Mouse (Mus musculus): Measurements from ENCODE around the gene Ostm1.

Ostm1 gene

GRCm38 (mm10) chr10:42583157-42583872, at the start of gene Ostm1, which contains the start of gene Nr2e1:
Gene Ostm1 (plus strand): TSS chr10:42583822.
Gene Nr2e1 (minus strand): TSS chr10:42583632.
- DNase-seq, result no peak

GRCm38 (mm10) chr10:42533836-42534453, 49.7 kb upstream of the Ostm1 start:
- no peak for DNase-seq

GRCm38 (mm10) chr10:42537571-42538316, 45.9 kb upstream of the Ostm1 start:
- DNase-seq, result no peak

GRCm38 (mm10) chr10:42545707-42546503, 37.7 kb upstream of the Ostm1 start:
- no peak for DNase-seq

- DNase-seq, result no peak
Observed at GRCm38 (mm10) chr10:42546507-42546906, 37.1 kb upstream of the Ostm1 start.

GRCm38 (mm10) chr10:42559581-42560200, 23.9 kb upstream of the Ostm1 start:
- DNase-seq, result no peak

- DNase-seq, result no peak
Observed at GRCm38 (mm10) chr10:42562272-42562671, 21.4 kb upstream of the Ostm1 start.

- no peak for DNase-seq
Observed at GRCm38 (mm10) chr10:42572567-42572966, 11.1 kb upstream of the Ostm1 start.

- no peak for DNase-seq
Observed at GRCm38 (mm10) chr10:42572971-42573370, 10.7 kb upstream of the Ostm1 start.

- DNase-seq, result no peak
Observed at GRCm38 (mm10) chr10:42574639-42575038, 9.0 kb upstream of the Ostm1 start.

GRCm38 (mm10) chr10:42577525-42578280, 5.9 kb upstream of the Ostm1 start:
- DNase-seq, result no peak

GRCm38 (mm10) chr10:42578281-42578675, 5.3 kb upstream of the Ostm1 start:
- no peak for DNase-seq

- no peak for DNase-seq
Observed at GRCm38 (mm10) chr10:42578698-42579474, 4.7 kb upstream of the Ostm1 start.

GRCm38 (mm10) chr10:42579475-42580130, 4.0 kb upstream of the Ostm1 start:
- no peak for DNase-seq

GRCm38 (mm10) chr10:42580131-42580950, 3.3 kb upstream of the Ostm1 start:
- DNase-seq, result no peak

GRCm38 (mm10) chr10:42580951-42581277, 2.7 kb upstream of the Ostm1 start:
- DNase-seq, result no peak

GRCm38 (mm10) chr10:42581694-42582565, 1.7 kb upstream of the Ostm1 start:
- no peak for DNase-seq

GRCm38 (mm10) chr10:42582566-42583110, 984 bp upstream of the Ostm1 start:
- DNase-seq, result no peak

Data from cerebellum, adult 11-12 months (tissue).